Mouse (Mus musculus): ENCODE results near the gene Ubqln3. TPM values are rescaled to one million over a fixed set of nuclear protein-coding genes. Genes with fewer than 3 reads are reported as not detected.

Gene Ubqln3
- polyA plus RNA-seq, 1 experiment = not detected

- Histone ChIP-seq H3K9ac (ENCODE audit: low read depth, poor library complexity, severe bottlenecking) (no peak overlapping the region), H3K4me3 (ENCODE audit: low read depth, low read length) (no peak overlapping the region), H3K36me3 (ENCODE audit: control insufficient read depth, insufficient read depth, low read length, poor library complexity, severe bottlenecking) (no peaks in the 10 kb centered on the region), H3K4me1 (ENCODE audit: control insufficient read depth, insufficient read depth, low read length) (no peaks in the 10 kb centered on the region), H3K9me3 (replicated peaks; ENCODE audit: control insufficient read depth, insufficient read depth, low read length, poor library complexity, severe bottlenecking) (no peaks in the 10 kb centered on the region), H3K27me3 (ENCODE audit: control insufficient read depth, insufficient read depth, low read length, poor library complexity, severe bottlenecking) (no peaks in the 10 kb centered on the region), H3K27ac (ENCODE audit: insufficient read depth, low read length) (no peak overlapping the region)
- no peak for TF ChIP-seq EP300 (IDR thresholded peaks at IDR 0.05; ENCODE audit: insufficient read depth, low read depth, low read length)
- no peak for TF ChIP-seq CTCF (IDR thresholded peaks at IDR 0.05; ENCODE audit: low read depth, low read length)
- TF ChIP-seq POLR2A (IDR thresholded peaks at IDR 0.05; ENCODE audit: insufficient read depth, low read length) = no peak
These were observed 26.6 kb upstream of the Ubqln3 start for GRCm38 (mm10) chr7:104169634-104170204.

- Histone ChIP-seq H3K27ac (ENCODE audit: insufficient read depth, low read length) (no peak overlapping the region), H3K36me3 (ENCODE audit: control insufficient read depth, insufficient read depth, low read length, poor library complexity, severe bottlenecking) (no peaks in the 10 kb centered on the region), H3K4me3 (ENCODE audit: low read depth, low read length) (no peak overlapping the region), H3K27me3 (ENCODE audit: control insufficient read depth, insufficient read depth, low read length, poor library complexity, severe bottlenecking) (no peaks in the 10 kb centered on the region), H3K9ac (ENCODE audit: low read depth, poor library complexity, severe bottlenecking) (no peak overlapping the region), H3K4me1 (ENCODE audit: control insufficient read depth, insufficient read depth, low read length) (no peaks in the 10 kb centered on the region), H3K9me3 (replicated peaks; ENCODE audit: control insufficient read depth, insufficient read depth, low read length, poor library complexity, severe bottlenecking) (no peaks in the 10 kb centered on the region)
- TF ChIP-seq EP300 (IDR thresholded peaks at IDR 0.05; ENCODE audit: insufficient read depth, low read depth, low read length) (no peak), POLR2A (IDR thresholded peaks at IDR 0.05; ENCODE audit: insufficient read depth, low read length) (no peak), CTCF (IDR thresholded peaks at IDR 0.05; ENCODE audit: low read depth, low read length) (no peak)
These were observed 24.0 kb upstream of the Ubqln3 start for GRCm38 (mm10) chr7:104167105-104167504.

GRCm38 (mm10) chr7:104150456-104150855, 7.4 kb upstream of the Ubqln3 start, which contains the start of gene Ubqlnl:
Gene Ubqlnl, minus strand, starts transcription at chr7:104150556.
- H3K4me3 ChIP-seq (ENCODE audit: low read depth, low read length) = no peak within 1 kb of the TSS

GRCm38 (mm10) chr7:104137305-104137704, 5.8 kb downstream of the Ubqln3 start, which contains the start of gene Olfr643:
Gene Olfr643, minus strand, starts transcription at chr7:104137405.
- TF ChIP-seq POLR2A (IDR thresholded peaks at IDR 0.05; ENCODE audit: insufficient read depth, low read length) = no peak
- TF ChIP-seq CTCF (IDR thresholded peaks at IDR 0.05; ENCODE audit: low read depth, low read length) = no peak
- no peak for TF ChIP-seq EP300 (IDR thresholded peaks at IDR 0.05; ENCODE audit: insufficient read depth, low read depth, low read length)
- Histone ChIP-seq H3K9me3 (replicated peaks; ENCODE audit: control insufficient read depth, insufficient read depth, low read length, poor library complexity, severe bottlenecking) (no peaks in the 10 kb centered on the region), H3K36me3 (ENCODE audit: control insufficient read depth, insufficient read depth, low read length, poor library complexity, severe bottlenecking) (no peaks in the 10 kb centered on the region), H3K4me1 (ENCODE audit: control insufficient read depth, insufficient read depth, low read length) (no peaks in the 10 kb centered on the region), H3K27ac (ENCODE audit: insufficient read depth, low read length) (no peak within 1 kb of the TSS), H3K27me3 (ENCODE audit: control insufficient read depth, insufficient read depth, low read length, poor library complexity, severe bottlenecking) (no peaks in the 10 kb centered on the region), H3K9ac (ENCODE audit: low read depth, poor library complexity, severe bottlenecking) (no peak within 1 kb of the TSS), H3K4me3 (ENCODE audit: low read depth, low read length) (no peak within 1 kb of the TSS)

More at GRCm38 (mm10) chr7:104150456-104150855, 7.4 kb upstream of the Ubqln3 start, which contains the start of gene Ubqlnl:
- TF ChIP-seq EP300 (IDR thresholded peaks at IDR 0.05; ENCODE audit: insufficient read depth, low read depth, low read length) (no peak), CTCF (IDR thresholded peaks at IDR 0.05; ENCODE audit: low read depth, low read length) (no peak), POLR2A (IDR thresholded peaks at IDR 0.05; ENCODE audit: insufficient read depth, low read length) (no peak)
- Histone ChIP-seq H3K9me3 (replicated peaks; ENCODE audit: control insufficient read depth, insufficient read depth, low read length, poor library complexity, severe bottlenecking) (no peaks in the 10 kb centered on the region), H3K4me1 (ENCODE audit: control insufficient read depth, insufficient read depth, low read length) (no peaks in the 10 kb centered on the region), H3K36me3 (ENCODE audit: control insufficient read depth, insufficient read depth, low read length, poor library complexity, severe bottlenecking) (no peaks in the 10 kb centered on the region), H3K27me3 (ENCODE audit: control insufficient read depth, insufficient read depth, low read length, poor library complexity, severe bottlenecking) (no peaks in the 10 kb centered on the region), H3K27ac (ENCODE audit: insufficient read depth, low read length) (no peak within 1 kb of the TSS), H3K9ac (ENCODE audit: low read depth, poor library complexity, severe bottlenecking) (no peak within 1 kb of the TSS)

GRCm38 (mm10) chr7:104129726-104130125, 13.4 kb downstream of the Ubqln3 start, which contains the start of gene Ubqln5:
Gene Ubqln5, minus strand, starts transcription at chr7:104129826.
- Histone ChIP-seq H3K4me1 (ENCODE audit: control insufficient read depth, insufficient read depth, low read length) (no peaks in the 10 kb centered on the region), H3K4me3 (ENCODE audit: low read depth, low read length) (no peak within 1 kb of the TSS), H3K27me3 (ENCODE audit: control insufficient read depth, insufficient read depth, low read length, poor library complexity, severe bottlenecking) (no peaks in the 10 kb centered on the region), H3K9me3 (replicated peaks; ENCODE audit: control insufficient read depth, insufficient read depth, low read length, poor library complexity, severe bottlenecking) (no peaks in the 10 kb centered on the region), H3K27ac (ENCODE audit: insufficient read depth, low read length) (no peak within 1 kb of the TSS), H3K9ac (ENCODE audit: low read depth, poor library complexity, severe bottlenecking) (no peak within 1 kb of the TSS), H3K36me3 (ENCODE audit: control insufficient read depth, insufficient read depth, low read length, poor library complexity, severe bottlenecking) (no peaks in the 10 kb centered on the region)
- TF ChIP-seq CTCF (IDR thresholded peaks at IDR 0.05; ENCODE audit: low read depth, low read length) (no peak), EP300 (IDR thresholded peaks at IDR 0.05; ENCODE audit: insufficient read depth, low read depth, low read length) (no peak), POLR2A (IDR thresholded peaks at IDR 0.05; ENCODE audit: insufficient read depth, low read length) (no peak)

- Histone ChIP-seq H3K9me3 (replicated peaks; ENCODE audit: control insufficient read depth, insufficient read depth, low read length, poor library complexity, severe bottlenecking) (no peaks in the 10 kb centered on the region), H3K36me3 (ENCODE audit: control insufficient read depth, insufficient read depth, low read length, poor library complexity, severe bottlenecking) (no peaks in the 10 kb centered on the region), H3K4me1 (ENCODE audit: control insufficient read depth, insufficient read depth, low read length) (no peaks in the 10 kb centered on the region), H3K27me3 (ENCODE audit: control insufficient read depth, insufficient read depth, low read length, poor library complexity, severe bottlenecking) (no peaks in the 10 kb centered on the region), H3K4me3 (ENCODE audit: low read depth, low read length) (no peak within 1 kb of the TSS), H3K9ac (ENCODE audit: low read depth, poor library complexity, severe bottlenecking) (no peak within 1 kb of the TSS), H3K27ac (ENCODE audit: insufficient read depth, low read length) (no peak within 1 kb of the TSS)
- TF ChIP-seq EP300 (IDR thresholded peaks at IDR 0.05; ENCODE audit: insufficient read depth, low read depth, low read length) (no peak), CTCF (IDR thresholded peaks at IDR 0.05; ENCODE audit: low read depth, low read length) (no peak), POLR2A (IDR thresholded peaks at IDR 0.05; ENCODE audit: insufficient read depth, low read length) (no peak)
These were observed 38.4 kb downstream of the Ubqln3 start, which contains the start of gene Olfr646 for GRCm38 (mm10) chr7:104104757-104104972. Gene Olfr646, plus strand, starts transcription at chr7:104104873.

All from ES-Bruce4 (cell line).